Mouse (Mus musculus) ovary, postnatal 36 days (tissue): ENCODE results near the gene Lrmda.

Source experiments
- DNase-seq: peaks from one replicate; pipeline ENCODE4 v3.0.0; 2022; ENCODE audit warnings: low spot score, mixed read lengths

Lrmda gene

GRCm38 (mm10) chr14:22019252-22019948 is at the start of gene Lrmda:
Lrmda (plus strand) TSS chr14:22019712.
- DNase-seq = peak; percentile 81

- peak; percentile 88 for DNase-seq
These were observed 38.0 kb upstream of the Lrmda start for GRCm38 (mm10) chr14:21981462-21981861.

DNA sequence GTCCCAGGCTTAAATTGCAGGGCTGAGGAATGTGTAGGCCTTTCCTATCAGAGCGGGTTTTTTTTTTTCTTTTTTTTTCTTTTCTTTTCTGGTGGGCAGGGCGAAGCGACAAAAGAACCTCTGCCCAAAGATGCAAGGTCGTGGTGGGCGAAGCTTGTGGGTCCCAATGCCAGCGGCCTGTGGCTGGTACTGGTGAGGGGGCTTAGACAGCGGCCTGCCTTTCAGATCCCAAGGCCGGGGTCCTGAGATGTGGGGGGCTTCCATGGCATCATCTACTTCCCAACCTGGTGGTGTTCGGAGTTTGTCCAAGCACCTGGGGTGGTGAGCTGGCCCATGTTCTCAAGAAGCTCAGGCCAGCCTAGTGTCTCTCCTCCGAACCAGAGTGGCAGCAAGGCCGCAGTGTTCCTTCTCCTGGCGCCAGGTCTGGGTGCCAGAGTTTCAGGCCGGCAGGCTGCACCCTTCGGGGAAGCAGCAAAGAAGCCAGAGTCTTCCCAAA is 37.4 kb upstream of the Lrmda start:
- no peak for DNase-seq

GRCm38 (mm10) chr14:21982592-21983310 is 36.8 kb upstream of the Lrmda start:
- peak; percentile 61 for DNase-seq

DNA sequence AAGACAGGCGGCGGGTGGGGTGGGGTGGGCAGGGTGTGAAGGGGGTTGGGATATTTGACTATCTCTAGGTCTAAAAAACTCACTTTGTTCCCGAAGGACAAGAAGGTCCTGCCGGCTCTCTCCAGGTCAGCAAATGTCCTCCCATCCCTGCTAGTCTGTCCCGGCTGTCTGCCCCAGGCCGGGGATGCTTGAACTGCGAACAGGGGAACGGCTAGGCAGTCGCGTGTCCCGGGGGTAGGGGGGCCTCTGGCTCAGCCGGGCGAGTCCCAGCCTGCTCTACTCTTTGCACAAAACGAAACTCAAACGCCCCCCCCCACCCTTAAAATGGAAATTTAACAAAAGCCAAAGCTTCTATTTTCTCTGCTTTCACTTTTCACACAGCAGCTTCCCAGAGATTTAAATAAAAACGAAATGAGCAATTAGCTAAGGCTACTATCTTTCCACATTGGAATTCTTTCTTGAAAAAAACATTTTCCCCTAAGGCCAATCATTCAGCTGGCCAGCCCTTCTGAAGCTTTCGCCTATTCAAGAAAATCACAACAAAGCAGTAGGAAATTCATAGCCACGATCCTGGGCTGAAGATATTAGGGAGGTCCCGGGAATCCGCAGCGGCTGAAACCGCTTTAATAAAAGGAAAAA is 36.1 kb upstream of the Lrmda start:
- peak; percentile 51 for DNase-seq

GRCm38 (mm10) chr14:21983950-21984730 is 35.4 kb upstream of the Lrmda start:
- DNase-seq = no peak

- DNase-seq = peak; percentile 53
These were observed 34.6 kb upstream of the Lrmda start for GRCm38 (mm10) chr14:21984757-21985425.

GRCm38 (mm10) chr14:21985426-21985931 is 34.0 kb upstream of the Lrmda start:
- DNase-seq = no peak

DNA sequence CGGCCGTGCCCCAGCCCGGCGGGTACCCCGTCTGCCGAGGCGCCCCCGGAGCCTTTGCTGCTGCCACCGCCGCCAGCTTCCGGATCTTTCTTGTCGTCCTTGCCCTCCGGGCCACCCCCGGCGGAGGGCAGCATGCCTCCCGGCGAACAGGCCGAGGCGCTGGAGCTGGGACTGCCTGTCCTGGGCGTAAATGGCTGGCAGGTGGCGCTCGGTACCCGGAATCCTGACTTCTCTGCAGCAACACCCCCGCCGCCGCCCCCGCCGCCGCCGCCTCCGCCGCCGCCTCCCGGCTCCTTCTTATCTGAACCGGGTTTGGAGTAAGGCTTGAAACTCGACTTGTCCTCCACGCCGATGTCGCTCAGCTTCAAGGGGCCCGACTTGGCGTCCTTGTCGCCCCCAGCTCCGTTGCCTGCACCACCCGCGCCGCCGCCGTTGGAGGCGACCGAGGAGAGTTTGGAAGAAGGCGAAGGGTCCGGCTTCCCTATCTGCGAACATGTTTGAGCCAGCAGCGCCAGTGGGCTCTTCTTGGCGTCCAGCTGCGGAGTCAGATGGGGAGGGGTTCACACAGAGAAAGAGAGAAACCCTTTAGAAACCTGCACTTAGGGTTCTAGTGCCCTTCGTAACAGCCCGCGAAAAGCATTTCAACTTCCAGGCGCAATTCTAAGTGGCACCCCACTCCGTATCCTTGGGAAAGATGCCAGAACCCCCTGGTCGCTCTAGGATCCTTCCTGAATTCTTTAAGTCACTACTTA is 33.4 kb upstream of the Lrmda start:
- peak; percentile 89 for DNase-seq

DNA sequence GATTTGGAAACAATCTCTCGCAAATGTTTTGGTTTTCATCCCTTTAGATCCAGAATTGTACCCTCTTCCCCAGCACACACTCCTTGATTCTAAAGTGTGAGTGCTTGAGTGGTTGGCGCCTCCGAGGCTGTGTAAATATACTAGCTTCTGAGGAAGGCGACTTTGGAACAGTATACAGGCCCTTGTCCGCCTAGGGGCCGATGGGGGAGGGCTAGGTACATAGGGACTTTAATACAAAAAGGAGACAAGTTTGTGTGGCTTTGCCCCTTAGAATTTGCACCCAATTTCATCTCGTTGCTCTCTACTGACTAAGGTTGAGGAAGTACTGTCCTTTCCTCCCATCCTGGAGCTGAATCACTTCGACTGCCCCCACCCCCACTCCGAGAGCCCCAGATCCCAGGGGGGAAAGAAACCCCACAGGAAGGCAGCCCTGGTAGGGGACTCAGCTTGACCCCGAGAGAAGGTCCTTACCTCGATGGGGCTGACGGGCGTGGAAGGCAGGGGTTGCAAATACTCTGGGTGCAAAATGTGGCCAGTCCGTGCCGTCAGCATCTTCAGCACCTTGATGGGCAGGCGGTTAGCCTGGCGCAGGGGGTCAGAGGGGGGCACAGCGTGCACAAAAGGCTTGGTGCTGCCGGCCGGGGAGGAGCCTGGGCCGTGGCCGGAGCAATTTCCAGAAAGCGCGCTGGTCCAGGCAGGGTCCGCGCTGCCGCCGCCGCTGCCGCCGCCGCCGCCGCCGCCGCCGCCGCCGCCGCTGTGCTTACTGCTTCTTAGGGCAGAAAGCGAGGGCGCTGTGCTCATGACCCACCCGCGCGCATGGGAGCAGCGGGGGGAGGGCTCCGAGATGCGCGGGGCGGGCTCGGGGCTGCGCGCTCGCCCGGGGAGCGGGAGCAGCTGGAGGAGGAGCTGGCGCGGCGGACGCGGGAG is 32.5 kb upstream of the Lrmda start:
- DNase-seq = peak; percentile 23

GRCm38 (mm10) chr14:21987660-21988576 is 31.6 kb upstream of the Lrmda start:
- peak; percentile 96 for DNase-seq

DNA sequence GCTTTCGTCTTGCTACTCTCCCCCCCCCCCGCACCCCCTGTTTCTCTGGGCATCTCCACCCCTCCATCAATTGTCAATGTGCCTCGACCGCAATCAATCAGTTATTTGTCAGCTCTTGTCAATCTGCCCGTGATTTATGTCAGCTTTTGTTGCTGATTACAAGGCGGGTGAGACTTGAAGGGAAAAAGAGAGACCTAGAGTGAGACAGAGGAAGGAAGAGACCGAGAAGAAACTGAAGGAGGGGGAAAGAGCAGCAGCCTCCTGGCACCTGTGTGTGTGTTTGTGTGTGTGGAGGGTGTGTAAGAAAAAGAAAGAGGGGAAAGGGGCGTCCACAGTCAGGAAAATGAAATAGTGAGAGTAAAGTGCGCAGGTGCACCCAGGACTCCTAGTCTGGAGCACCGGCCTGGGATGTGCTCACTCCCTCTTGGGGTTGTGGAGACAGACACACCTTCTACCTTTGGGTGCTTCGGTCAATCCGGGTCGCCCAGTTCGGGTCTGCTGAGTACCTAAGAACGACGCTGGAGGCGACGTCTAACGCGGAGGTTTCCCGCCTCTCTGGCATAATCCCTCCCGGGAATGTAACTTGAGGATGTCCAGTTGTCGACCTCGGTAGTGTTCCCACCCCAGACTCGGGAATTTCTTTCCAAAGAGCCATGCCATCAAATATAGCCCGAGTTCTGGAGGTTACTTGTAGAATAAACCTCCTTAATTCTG is 30.8 kb upstream of the Lrmda start:
- peak; percentile 51 for DNase-seq

GRCm38 (mm10) chr14:21989291-21989913 is 30.1 kb upstream of the Lrmda start, which contains the start of gene Zfp503:
Zfp503 (minus strand) TSS chr14:21989601.
- DNase-seq = peak; percentile 69

DNA sequence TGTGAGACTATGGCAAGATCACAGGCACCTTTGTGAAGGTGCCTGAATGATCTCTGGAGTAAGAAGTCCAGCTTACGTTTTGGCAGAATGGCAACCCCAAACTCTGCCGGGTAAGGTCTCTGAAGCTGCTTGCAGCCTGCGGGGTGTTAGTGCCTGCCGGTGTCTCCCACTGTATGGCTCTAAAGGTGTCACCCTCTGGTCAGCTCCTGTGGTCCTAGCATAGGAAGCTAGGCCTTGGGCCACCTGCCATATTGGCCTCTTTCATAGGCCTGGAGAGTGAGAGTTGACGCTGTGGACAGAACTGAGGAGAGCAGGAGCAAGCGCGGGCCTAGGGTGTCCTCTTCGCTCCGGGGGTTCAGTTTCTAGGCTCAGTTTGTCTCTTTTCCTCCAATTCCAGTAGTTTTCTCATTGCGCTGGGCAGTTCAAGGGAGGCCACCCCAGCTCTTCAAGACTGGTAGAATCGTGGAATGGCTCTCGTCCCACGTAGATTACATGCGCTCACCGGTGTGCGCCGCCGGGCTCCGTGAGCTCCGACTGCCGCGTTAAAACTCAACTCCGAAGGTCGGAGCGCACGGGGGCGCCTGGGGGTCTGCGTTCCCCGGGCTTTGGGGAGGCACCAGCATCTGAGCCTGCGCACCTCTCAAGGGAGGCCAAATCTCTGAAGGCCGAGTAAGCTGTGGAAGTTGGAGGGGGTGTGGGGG is 29.0 kb upstream of the Lrmda start:
- DNase-seq = peak; percentile 56

GRCm38 (mm10) chr14:21991251-21991780 is 28.2 kb upstream of the Lrmda start:
- peak; percentile 61 for DNase-seq

- no peak for DNase-seq
These were observed 27.7 kb upstream of the Lrmda start for GRCm38 (mm10) chr14:21991856-21992255.
